8 mouse cellular contexts compared by ENCODE assay signal in genomic region chr12:3808396-3808981, GRCm38 (mm10). TPM values are rescaled to one million over a fixed set of nuclear protein-coding genes. Genes with fewer than 3 reads are reported as not detected.
DNase-seq lines count a peak whose midpoint lies in the region; ATAC-seq and TF ChIP-seq lines count a peak whose summit lies in the region.

No protein-coding gene starts in this region.

- peaks cover 49% of the 10 kb centered on the region for H3K79me2 ChIP-seq in liver, adult 2 months (ENCODE audit: control insufficient read depth, insufficient read depth, low read length)

- peak; percentile 7 for ATAC-seq in heart, embryonic 14.5 days (ENCODE audit: insufficient number of reproducible peaks, insufficient read depth, low FRiP score, low read depth)
- ATAC-seq in neural tube, embryonic 13.5 days (ENCODE audit: low read depth): peak; percentile 2

- WGBS in liver, adult 2 months: 9% methylated on average over 10 of the region's 10 CpGs
- 19% methylated on average over 10 of the region's 10 CpGs for WGBS in bone marrow, adult 2 months
- 8% methylated on average over 10 of the region's 10 CpGs for WGBS in heart, embryonic 14.5 days
- WGBS in neural tube, embryonic 13.5 days: under 1% methylated on average over 10 of the region's 10 CpGs

- H3K4me1 ChIP-seq in liver, adult 2 months (ENCODE audit: control insufficient read depth, insufficient read depth, low read length): peaks cover 27% of the 10 kb centered on the region
- H3K4me1 ChIP-seq in bone marrow, adult 2 months (ENCODE audit: control insufficient read depth, insufficient read depth, low read length): peaks cover 1% of the 10 kb centered on the region; the same call in 1 of the 2 replicates
- peaks cover 41 to 53% of the 10 kb centered on the region in 2 experiments for H3K4me1 ChIP-seq in heart, embryonic 14.5 days (ENCODE audit: control insufficient read depth in 2 of 2, insufficient read depth in 2 of 2, low read length in 2 of 2)
- peaks cover 54% of the 10 kb centered on the region for H3K4me1 ChIP-seq in neural tube, embryonic 13.5 days (replicated peaks)

- peak overlapping the region; percentile 21; the same call in 1 of the 2 replicates for H3K27ac ChIP-seq in liver, adult 2 months (replicated peaks; ENCODE audit: insufficient read depth, low read depth, low read length)
- H3K27ac ChIP-seq in bone marrow, adult 2 months (ENCODE audit: control insufficient read depth, insufficient read depth, low read depth, low read length, poor library complexity): no peak overlapping the region
- peak overlapping the region; percentile 71 to 98 for H3K27ac ChIP-seq in heart, embryonic 14.5 days (replicated peaks in 1 of 2; ENCODE audit: control insufficient read depth in 1 of 2, insufficient read depth in 1 of 2, low read depth in 2 of 2, low read length in 2 of 2)
- peak overlapping the region; percentile 94 for H3K27ac ChIP-seq in neural tube, embryonic 13.5 days (replicated peaks)

- H3K4me2 ChIP-seq in heart, embryonic 14.5 days (ENCODE audit: low read length): peak overlapping the region; percentile 77
- H3K4me2 ChIP-seq in neural tube, embryonic 13.5 days: peak overlapping the region; percentile 76

- DNase-seq in liver, adult 2 months (ENCODE audit: extremely low read depth, low read depth, low spot score): no peak
- DNase-seq in liver: no peak
- DNase-seq in kidney, postnatal 4 days: peak; percentile 63 to 78
- DNase-seq in layer of hippocampus, adult 9-11 months: no peak
- DNase-seq in spleen, adult 12 weeks (ENCODE audit: low spot score): no peak

- no peaks in the 10 kb centered on the region for H3K27me3 ChIP-seq in liver, adult 2 months (ENCODE audit: control insufficient read depth, insufficient read depth, low read length)
- no peaks in the 10 kb centered on the region for H3K27me3 ChIP-seq in heart, embryonic 14.5 days (ENCODE audit: control insufficient read depth, insufficient read depth, low read length)
- H3K27me3 ChIP-seq in neural tube, embryonic 13.5 days: no peaks in the 10 kb centered on the region; the same call in 1 of the 2 replicates

- H3K9ac ChIP-seq in liver, adult 2 months (ENCODE audit: low read depth, low read length): peak overlapping the region; percentile 95
- peak overlapping the region; percentile 96 for H3K9ac ChIP-seq in heart, embryonic 14.5 days (ENCODE audit: low read length)
- H3K9ac ChIP-seq in neural tube, embryonic 13.5 days: peak overlapping the region; percentile 94

- no peaks in the 10 kb centered on the region for H3K36me3 ChIP-seq in liver, adult 2 months (ENCODE audit: control insufficient read depth, insufficient read depth, low read length)
- H3K36me3 ChIP-seq in heart, embryonic 14.5 days (ENCODE audit: control insufficient read depth, insufficient read depth, low read length): 0 out of 2 replicates have a peak, but pooled peaks cover 2% of the 10 kb centered on the region
- H3K36me3 ChIP-seq in neural tube, embryonic 13.5 days: no peaks in the 10 kb centered on the region

- no peak for TF ChIP-seq POLR2A in liver, adult 2 months (IDR thresholded peaks at IDR 0.05; ENCODE audit: extremely low read depth, insufficient read depth, low read length)
- no peak for TF ChIP-seq POLR2A in bone marrow, adult 2 months (IDR thresholded peaks at IDR 0.05; ENCODE audit: borderline replicate concordance, control insufficient read depth, low read depth, low read length)

- H3K4me3 ChIP-seq in liver, adult 2 months (ENCODE audit: insufficient read depth, low read depth, low read length): peak overlapping the region; percentile 83
- peak overlapping the region; percentile 55 for H3K4me3 ChIP-seq in bone marrow, adult 2 months (replicated peaks; ENCODE audit: control insufficient read depth, low read depth, low read length)
- peak overlapping the region; percentile 58 to 89 for H3K4me3 ChIP-seq in heart, embryonic 14.5 days (ENCODE audit: control insufficient read depth in 1 of 2, insufficient read depth in 1 of 2, low read depth in 1 of 2, low read length in 2 of 2)
- peak overlapping the region; percentile 90 for H3K4me3 ChIP-seq in neural tube, embryonic 13.5 days

- TF ChIP-seq CTCF in liver, adult 2 months (IDR thresholded peaks at IDR 0.05; ENCODE audit: low read depth, low read length): no peak
- TF ChIP-seq CTCF in bone marrow, adult 2 months (IDR thresholded peaks at IDR 0.05; ENCODE audit: control insufficient read depth, insufficient read depth, low read length): no peak

- H3K9me3 ChIP-seq in heart, embryonic 14.5 days (ENCODE audit: control insufficient read depth, low read length): no peaks in the 10 kb centered on the region
- H3K9me3 ChIP-seq in neural tube, embryonic 13.5 days: no peaks in the 10 kb centered on the region

RNA-seq across cellular contexts. Expression of gene Dnmt3a, which starts 2.7 kb away (rescaled TPM):
- 7.9 and 11.2 TPM in 2 replicates for total RNA-seq in liver, adult 2 months (2014; rRNA removed)
- 3.0 and 4.0 TPM in 2 replicates for polyA plus RNA-seq in liver, adult 2 months (2012; rRNA removed)
- 26.8 and 41.5 TPM in 2 replicates for polyA plus RNA-seq in bone marrow, adult 2 months (2011; ENCODE audit: insufficient read depth, insufficient read length, low replicate concordance, missing spikeins)
- 44.8 and 48.7 TPM in 2 replicates for polyA plus RNA-seq in heart, embryonic 14.5 days (2014; fragmentation: Nextera tagmentation; extraction: Ambion mirVana)
- 95.7 and 118 TPM in 2 replicates for polyA plus RNA-seq in neural tube, embryonic 13.5 days (2015; fragmentation: Nextera tagmentation; extraction: Ambion mirVana)

Comparison
In these comparisons a context has a peak if more than half of its experiments do, and no peak if none do; other contexts are left out.
1. DNase-seq: peak in kidney, postnatal 4 days (2 of 2); none in liver, adult 2 months (single experiment), liver (single experiment), layer of hippocampus, adult 9-11 months (single experiment) and spleen, adult 12 weeks (single experiment).
2. Peak in every context shown above with its lines, with median percentiles within 50 percentile points of each other: H3K4me3 ChIP-seq and H3K9ac ChIP-seq.